Mouse (Mus musculus): ENCODE data around the gene Abca4. TPM values are rescaled to one million over a fixed set of nuclear protein-coding genes. Genes with fewer than 3 reads are reported as not detected.

Abca4 gene
- total and polyA plus RNA-seq, 3 experiments: 0.15 to 0.49 TPM; not detected in 1

- Histone ChIP-seq H3K9me3 (replicated peaks; ENCODE audit: insufficient read depth, low read length) (no peaks in the 10 kb centered on the region), H3K27ac (ENCODE audit: control insufficient read depth, low read depth, low read length) (no peak overlapping the region), H3K4me3 (ENCODE audit: control insufficient read depth in 1 of 2, insufficient read depth in 1 of 2, low read depth in 2 of 2, low read length in 2 of 2) (no peak overlapping the region), H3K36me3 (ENCODE audit: control insufficient read depth in 1 of 2, insufficient read depth in 2 of 2, low read length in 2 of 2) (no peaks in the 10 kb centered on the region), H3K4me1 (ENCODE audit: control insufficient read depth in 1 of 2, insufficient read depth in 2 of 2, low read length in 2 of 2) (no peaks in the 10 kb centered on the region), H3K79me2 (ENCODE audit: control insufficient read depth, insufficient read depth, low read length, poor library complexity) (no peaks in the 10 kb centered on the region), H3K27me3 (ENCODE audit: control insufficient read depth in 1 of 2, insufficient read depth in 2 of 2, low read length in 2 of 2) (no peaks in the 10 kb centered on the region; a peak in 1 of 4 replicates), H3K9ac (ENCODE audit: control insufficient read depth, low read depth, low read length, poor library complexity, severe bottlenecking) (no peak overlapping the region)
- no peak for TF ChIP-seq UBTF (IDR thresholded peaks at IDR 0.05; ENCODE audit: borderline replicate concordance, insufficient read depth, low read depth, low read length)
- TF ChIP-seq MAX (IDR thresholded peaks at IDR 0.05; ENCODE audit: low read length): no peak
- no peak for TF ChIP-seq ZNF384 (IDR thresholded peaks at IDR 0.05; ENCODE audit: low read depth, low read length)
- no peak for TF ChIP-seq TAL1 (IDR thresholded peaks at IDR 0.05; ENCODE audit: low read length)
- TF ChIP-seq ZKSCAN1 (IDR thresholded peaks at IDR 0.05; ENCODE audit: low read depth, low read length): no peak
- TF ChIP-seq RCOR1 (IDR thresholded peaks at IDR 0.05; ENCODE audit: low read depth, low read length): no peak
- TF ChIP-seq MEF2A (IDR thresholded peaks at IDR 0.05; ENCODE audit: extremely low read depth, insufficient replicate concordance, low read depth, low read length, poor library complexity, severe bottlenecking): no peak
- no peak for TF ChIP-seq GABPA (IDR thresholded peaks at IDR 0.05; ENCODE audit: low read depth, low read length)
- TF ChIP-seq USF2 (IDR thresholded peaks at IDR 0.05; ENCODE audit: borderline replicate concordance in 1 of 2, insufficient read depth in 1 of 2, low read depth in 1 of 2, low read length in 2 of 2): no peak
- TF ChIP-seq BHLHE40 (IDR thresholded peaks at IDR 0.05; ENCODE audit: borderline replicate concordance, low read depth, low read length): no peak
- no peak for TF ChIP-seq KAT2A (conservative IDR thresholded peaks at IDR 0.05; ENCODE audit: low read depth, low read length)
- no peak for TF ChIP-seq CHD2 (IDR thresholded peaks at IDR 0.05; ENCODE audit: low read length)
- TF ChIP-seq ZC3H11A (IDR thresholded peaks at IDR 0.05; ENCODE audit: low read depth, low read length): no peak
- TF ChIP-seq TCF12 (IDR thresholded peaks at IDR 0.05; ENCODE audit: low read depth, low read length): no peak
- TF ChIP-seq MYC (IDR thresholded peaks at IDR 0.05; ENCODE audit: low read depth, low read length): no peak
- no peak for TF ChIP-seq MXI1 (IDR thresholded peaks at IDR 0.05; ENCODE audit: low read depth, low read length)
- TF ChIP-seq MAFK (IDR thresholded peaks at IDR 0.05; ENCODE audit: borderline replicate concordance, low read depth, low read length): no peak
- TF ChIP-seq POLR2A (IDR thresholded peaks at IDR 0.05; ENCODE audit: control insufficient read depth in 1 of 2, insufficient read depth in 1 of 2, low read depth in 1 of 2, low read length in 2 of 2, poor library complexity in 1 of 2): no peak
- DNase-seq (ENCODE audit: low read depth, low spot score): no peak
Measured at GRCm38 (mm10) chr3:122205753-122206152, 161.5 kb downstream of the Abca4 start.

GRCm38 (mm10) chr3:122206279-122207070 lies 162.2 kb downstream of the Abca4 start:
- Histone ChIP-seq H3K27me3 (ENCODE audit: control insufficient read depth in 1 of 2, insufficient read depth in 2 of 2, low read length in 2 of 2) (no peaks in the 10 kb centered on the region; a peak in 1 of 4 replicates), H3K9ac (ENCODE audit: control insufficient read depth, low read depth, low read length, poor library complexity, severe bottlenecking) (no peak overlapping the region), H3K36me3 (ENCODE audit: control insufficient read depth in 1 of 2, insufficient read depth in 2 of 2, low read length in 2 of 2) (no peaks in the 10 kb centered on the region), H3K4me3 (ENCODE audit: control insufficient read depth in 1 of 2, insufficient read depth in 1 of 2, low read depth in 2 of 2, low read length in 2 of 2) (no peak overlapping the region), H3K79me2 (ENCODE audit: control insufficient read depth, insufficient read depth, low read length, poor library complexity) (no peaks in the 10 kb centered on the region), H3K27ac (ENCODE audit: control insufficient read depth, low read depth, low read length) (no peak overlapping the region), H3K4me1 (ENCODE audit: control insufficient read depth in 1 of 2, insufficient read depth in 2 of 2, low read length in 2 of 2) (no peaks in the 10 kb centered on the region), H3K9me3 (replicated peaks; ENCODE audit: insufficient read depth, low read length) (no peaks in the 10 kb centered on the region)
- no peak for DNase-seq (ENCODE audit: low read depth, low spot score)
- TF ChIP-seq CHD1 (IDR thresholded peaks at IDR 0.05; ENCODE audit: low read depth, low read length): no peak
- no peak for TF ChIP-seq MEF2A (IDR thresholded peaks at IDR 0.05; ENCODE audit: extremely low read depth, insufficient replicate concordance, low read depth, low read length, poor library complexity, severe bottlenecking)
- no peak for TF ChIP-seq ZMIZ1 (IDR thresholded peaks at IDR 0.05; ENCODE audit: low read depth, low read length)
- TF ChIP-seq CTCF (IDR thresholded peaks at IDR 0.05 in 2 of 3, conservative IDR thresholded peaks at IDR 0.05 in 1 of 3; ENCODE audit: control insufficient read depth in 1 of 3, insufficient read depth in 1 of 3, low read depth in 2 of 3, low read length in 3 of 3, poor library complexity in 1 of 3, severe bottlenecking in 1 of 3): no peak
- no peak for TF ChIP-seq TCF12 (IDR thresholded peaks at IDR 0.05; ENCODE audit: low read depth, low read length)
- no peak for TF ChIP-seq SIN3A (IDR thresholded peaks at IDR 0.05; ENCODE audit: low read length)
- TF ChIP-seq POLR2A (IDR thresholded peaks at IDR 0.05; ENCODE audit: control insufficient read depth in 1 of 2, insufficient read depth in 1 of 2, low read depth in 1 of 2, low read length in 2 of 2, poor library complexity in 1 of 2): no peak
- TF ChIP-seq MXI1 (IDR thresholded peaks at IDR 0.05; ENCODE audit: low read depth, low read length): no peak
- TF ChIP-seq MAX (IDR thresholded peaks at IDR 0.05; ENCODE audit: low read length): no peak
- no peak for TF ChIP-seq KAT2A (conservative IDR thresholded peaks at IDR 0.05; ENCODE audit: low read depth, low read length)
- no peak for TF ChIP-seq NELFE (IDR thresholded peaks at IDR 0.05; ENCODE audit: low read depth, low read length)
- no peak for TF ChIP-seq USF2 (IDR thresholded peaks at IDR 0.05; ENCODE audit: borderline replicate concordance in 1 of 2, insufficient read depth in 1 of 2, low read depth in 1 of 2, low read length in 2 of 2)
- TF ChIP-seq TBP (IDR thresholded peaks at IDR 0.05; ENCODE audit: low read depth, low read length): no peak
- no peak for TF ChIP-seq ZKSCAN1 (IDR thresholded peaks at IDR 0.05; ENCODE audit: low read depth, low read length)
- no peak for TF ChIP-seq USF1 (IDR thresholded peaks at IDR 0.05; ENCODE audit: low read depth, low read length)
- TF ChIP-seq ELF1 (IDR thresholded peaks at IDR 0.05; ENCODE audit: low read depth, low read length): no peak
- TF ChIP-seq SMC3 (IDR thresholded peaks at IDR 0.05; ENCODE audit: low read depth, low read length): no peak
- TF ChIP-seq MYB (IDR thresholded peaks at IDR 0.05; ENCODE audit: low read depth, low read length): no peak
- TF ChIP-seq CHD2 (IDR thresholded peaks at IDR 0.05; ENCODE audit: low read length): no peak
